15 mouse cellular contexts compared by ENCODE assay signal in genomic region chr10:86388803-86389202, GRCm38 (mm10).
DNase-seq lines count a peak whose midpoint lies in the region; ATAC-seq and TF ChIP-seq lines count a peak whose summit lies in the region.
"Had no signal": no experiment of that assay in that cellular context is flagged by ENCODE, and none has a peak within 500 bp of the region (broad histone marks: within the 10 kb centered on the region; RNA-seq: fewer than 3 reads in every experiment).

No protein-coding gene starts in this region.

- no peak for TF ChIP-seq POLR2A in embryonic fibroblast, embryonic 13.5 days (IDR thresholded peaks at IDR 0.05; ENCODE audit: low read depth, low read length)

- H3K36me3 ChIP-seq in hindbrain, embryonic 16.5 days (ENCODE audit: control insufficient read depth, insufficient read depth, low read length): no peaks in the 10 kb centered on the region
- no peaks in the 10 kb centered on the region for H3K36me3 ChIP-seq in hindbrain, embryonic 14.5 days (replicated peaks; ENCODE audit: control insufficient read depth, insufficient read depth)
- H3K36me3 ChIP-seq: embryonic facial prominence, embryonic 12.5 days; heart, embryonic 10.5 days; limb, embryonic 15.5 days had no signal

- H3K4me3 ChIP-seq in hindbrain, embryonic 16.5 days (ENCODE audit: low read length): no peak overlapping the region
- no peak overlapping the region for H3K4me3 ChIP-seq in hindbrain, embryonic 14.5 days (replicated peaks; ENCODE audit: low read length)
- no peak overlapping the region for H3K4me3 ChIP-seq in embryonic fibroblast, embryonic 13.5 days (ENCODE audit: insufficient read depth, low read length)
- H3K4me3 ChIP-seq: embryonic facial prominence, embryonic 12.5 days; heart, embryonic 10.5 days; limb, embryonic 15.5 days; megakaryocyte, embryonic 14.5 days had no signal

- WGBS in hindbrain, embryonic 16.5 days: 63% methylated on average over 6 of the region's 6 CpGs
- 70% methylated on average over 6 of the region's 6 CpGs for WGBS in hindbrain, embryonic 14.5 days

- peaks cover 10% of the 10 kb centered on the region for H3K4me1 ChIP-seq in hindbrain, embryonic 16.5 days (ENCODE audit: control insufficient read depth, insufficient read depth, low read depth, low read length)
- H3K4me1 ChIP-seq in hindbrain, embryonic 14.5 days (replicated peaks; ENCODE audit: control insufficient read depth, insufficient read depth, low read length): no peaks in the 10 kb centered on the region
- H3K4me1 ChIP-seq in embryonic fibroblast, embryonic 13.5 days (ENCODE audit: control insufficient read depth, insufficient read depth, low read length): no peaks in the 10 kb centered on the region
- H3K4me1 ChIP-seq: megakaryocyte, embryonic 14.5 days had no signal

- DNase-seq in hindbrain, embryonic 14.5 days (ENCODE audit: low spot score): no peak
- DNase-seq in frontal cortex, postnatal 36 days (ENCODE audit: low spot score in 2 of 2): peak; percentile 53 to 70
- peak; percentile 70 to 83 for DNase-seq in right cerebral cortex, postnatal 10 days (ENCODE audit: low spot score in 2 of 2)
- no peak for DNase-seq in lung, postnatal 36 days
- DNase-seq: heart, postnatal 4 days; lung, embryonic 14.5 days had no signal

- no peaks in the 10 kb centered on the region for H3K27me3 ChIP-seq in hindbrain, embryonic 16.5 days (replicated peaks; ENCODE audit: control insufficient read depth, insufficient read depth, low read length)
- H3K27me3 ChIP-seq in hindbrain, embryonic 14.5 days (ENCODE audit: control insufficient read depth, insufficient read depth, low read length): no peaks in the 10 kb centered on the region
- H3K27me3 ChIP-seq: embryonic facial prominence, embryonic 12.5 days; limb, embryonic 15.5 days had no signal

- peak; percentile 25; the same call in 1 of the 2 replicates for ATAC-seq in hindbrain, embryonic 16.5 days
- ATAC-seq in hindbrain, embryonic 14.5 days (ENCODE audit: low FRiP score): no peak
- no peak for ATAC-seq in inflammation-experienced regulatory T-cells, adult 6 months
- ATAC-seq: intestine, postnatal 0 days had no signal

- no peak for TF ChIP-seq CTCF in embryonic fibroblast, embryonic 13.5 days (IDR thresholded peaks at IDR 0.05; ENCODE audit: borderline replicate concordance, insufficient read depth, low read length)

- no peak overlapping the region for H3K9ac ChIP-seq in hindbrain, embryonic 16.5 days (ENCODE audit: low read depth, low read length)
- H3K9ac ChIP-seq in hindbrain, embryonic 14.5 days: no peak overlapping the region
- H3K9ac ChIP-seq: embryonic facial prominence, embryonic 12.5 days; limb, embryonic 15.5 days; lung, embryonic 14.5 days had no signal

- no peak overlapping the region for H3K27ac ChIP-seq in hindbrain, embryonic 16.5 days (ENCODE audit: low read depth, low read length)
- H3K27ac ChIP-seq in hindbrain, embryonic 14.5 days: no peak overlapping the region
- H3K27ac ChIP-seq in embryonic fibroblast, embryonic 13.5 days (ENCODE audit: insufficient read depth, low read length): peak overlapping the region; percentile 77; the same call in 1 of the 2 replicates
- H3K27ac ChIP-seq: embryonic facial prominence, embryonic 12.5 days; heart, embryonic 10.5 days; limb, embryonic 15.5 days; stomach, postnatal 0 days had no signal

- no peaks in the 10 kb centered on the region for H3K9me3 ChIP-seq in hindbrain, embryonic 16.5 days (ENCODE audit: control insufficient read depth, low read length)
- H3K9me3 ChIP-seq in hindbrain, embryonic 14.5 days (ENCODE audit: control insufficient read depth, low read length): no peaks in the 10 kb centered on the region
- H3K9me3 ChIP-seq: embryonic facial prominence, embryonic 12.5 days; heart, embryonic 10.5 days; limb, embryonic 15.5 days; megakaryocyte, embryonic 14.5 days had no signal

- H3K4me2 ChIP-seq in hindbrain, embryonic 16.5 days (ENCODE audit: low read length): no peak overlapping the region
- no peak overlapping the region for H3K4me2 ChIP-seq in hindbrain, embryonic 14.5 days (replicated peaks)
- H3K4me2 ChIP-seq: embryonic facial prominence, embryonic 12.5 days; limb, embryonic 15.5 days; lung, embryonic 14.5 days had no signal

Comparison
In these comparisons a context has a peak if more than half of its experiments do, and no peak if none do; other contexts are left out.
1. DNase-seq: peak in frontal cortex, postnatal 36 days (2 of 2) and right cerebral cortex, postnatal 10 days (2 of 2); none in hindbrain, embryonic 14.5 days (single experiment) and lung, postnatal 36 days (single experiment).